Mouse (Mus musculus) retina, embryonic 14.5 days (tissue): ENCODE results near the gene Rgmb.

Source experiments
- DNase-seq: peaks from one replicate; pipeline ENCODE4 v3.0.0-alpha.2; 2015; ENCODE audit warnings: low spot score

The Rgmb gene

GRCm38 (mm10) chr17:15774565-15775215 is 56.1 kb downstream of the Rgmb start:
- DNase-seq, result no peak

- DNase-seq, result no peak
Measured at GRCm38 (mm10) chr17:15773956-15774355, 56.9 kb downstream of the Rgmb start.

- no peak for DNase-seq
Measured at GRCm38 (mm10) chr17:15769081-15769724, 61.6 kb downstream of the Rgmb start.

- DNase-seq, result no peak
Measured at GRCm38 (mm10) chr17:15761191-15761590, 69.6 kb downstream of the Rgmb start.
